Mouse (Mus musculus): ENCODE measurements around the gene Tnn. TPM values are rescaled to one million over a fixed set of nuclear protein-coding genes. Genes with fewer than 3 reads are reported as not detected.

The Tnn gene
- total and polyA plus RNA-seq, 3 experiments: 0.05 TPM; not detected in 2

GRCm38 (mm10) chr1:160078882-160079661, 74.3 kb downstream of the Tnn start:
- Histone ChIP-seq H3K4me3 (ENCODE audit: low read depth, low read length) (no peak overlapping the region), H3K4me1 (ENCODE audit: insufficient read depth, low read depth, low read length) (no peaks in the 10 kb centered on the region), H3K27me3 (ENCODE audit: insufficient read depth, low read length) (peaks cover 2% of the 10 kb centered on the region; the same call in 1 of the 2 replicates), H3K9me3 (replicated peaks) (no peaks in the 10 kb centered on the region), H3K36me3 (replicated peaks) (no peaks in the 10 kb centered on the region)
- no peak; the same call in 1 of the 2 replicates for ATAC-seq (ENCODE audit: extremely low read depth, insufficient number of reproducible peaks, low FRiP score, poor library complexity, severe bottlenecking)
- TF ChIP-seq CTCF (IDR thresholded peaks at IDR 0.05; ENCODE audit: low read depth, low read length) (no peak), TAL1 (conservative IDR thresholded peaks at IDR 0.05; ENCODE audit: low read depth, low read length) (no peak), GATA2 (IDR thresholded peaks at IDR 0.05; ENCODE audit: borderline replicate concordance, low read depth, low read length) (no peak)
- no peak for DNase-seq (ENCODE audit: low spot score)

- TF ChIP-seq TAL1 (conservative IDR thresholded peaks at IDR 0.05; ENCODE audit: low read depth, low read length) (no peak), GATA2 (IDR thresholded peaks at IDR 0.05; ENCODE audit: borderline replicate concordance, low read depth, low read length) (no peak), POLR2AphosphoS5 (IDR thresholded peaks at IDR 0.05; ENCODE audit: insufficient replicate concordance, low read depth, low read length) (no peak), GATA1 (IDR thresholded peaks at IDR 0.05; ENCODE audit: borderline replicate concordance, low read length) (no peak), CTCF (IDR thresholded peaks at IDR 0.05; ENCODE audit: low read depth, low read length) (no peak)
- H3K4me1 ChIP-seq (ENCODE audit: insufficient read depth, low read depth, low read length): peaks cover 28% of the 10 kb centered on the region
- DNase-seq (ENCODE audit: low spot score) (no peak), ATAC-seq (ENCODE audit: extremely low read depth, insufficient number of reproducible peaks, low FRiP score, poor library complexity, severe bottlenecking) (no peak)
- peaks cover 15% of the 10 kb centered on the region for H3K27me3 ChIP-seq (ENCODE audit: insufficient read depth, low read length)
- no peaks in the 10 kb centered on the region for H3K36me3 ChIP-seq (replicated peaks)
- H3K4me3 ChIP-seq (ENCODE audit: low read depth, low read length): no peak overlapping the region
- H3K9me3 ChIP-seq (replicated peaks): no peaks in the 10 kb centered on the region
Measured at GRCm38 (mm10) chr1:160064547-160065144, 88.7 kb downstream of the Tnn start.

GRCm38 (mm10) chr1:160061725-160062366, 91.5 kb downstream of the Tnn start:
- peaks cover 11% of the 10 kb centered on the region for H3K27me3 ChIP-seq (ENCODE audit: insufficient read depth, low read length)
- H3K4me1 ChIP-seq (ENCODE audit: insufficient read depth, low read depth, low read length): peaks cover 32% of the 10 kb centered on the region
- H3K36me3 ChIP-seq (replicated peaks): no peaks in the 10 kb centered on the region
- ATAC-seq (ENCODE audit: extremely low read depth, insufficient number of reproducible peaks, low FRiP score, poor library complexity, severe bottlenecking): no peak; the same call in 1 of the 2 replicates
- H3K4me3 ChIP-seq (ENCODE audit: low read depth, low read length): no peak overlapping the region
- no peak for DNase-seq (ENCODE audit: low spot score)
- H3K9me3 ChIP-seq (replicated peaks): no peaks in the 10 kb centered on the region
- no peak for TF ChIP-seq POLR2AphosphoS5 (IDR thresholded peaks at IDR 0.05; ENCODE audit: insufficient replicate concordance, low read depth, low read length)
- TF ChIP-seq CTCF (IDR thresholded peaks at IDR 0.05; ENCODE audit: low read depth, low read length): peak; percentile 84
- no peak for TF ChIP-seq TAL1 (conservative IDR thresholded peaks at IDR 0.05; ENCODE audit: low read depth, low read length)

- peak; percentile 5 for DNase-seq (ENCODE audit: low spot score)
- H3K4me1 ChIP-seq (ENCODE audit: insufficient read depth, low read depth, low read length): peaks cover 32% of the 10 kb centered on the region
- peaks cover 8% of the 10 kb centered on the region for H3K27me3 ChIP-seq (ENCODE audit: insufficient read depth, low read length)
- no peaks in the 10 kb centered on the region for H3K9me3 ChIP-seq (replicated peaks)
- ATAC-seq (ENCODE audit: extremely low read depth, insufficient number of reproducible peaks, low FRiP score, poor library complexity, severe bottlenecking): peak; percentile 82
- H3K4me3 ChIP-seq (ENCODE audit: low read depth, low read length): peak overlapping the region; percentile 8; the same call in 1 of the 2 replicates
- H3K36me3 ChIP-seq (replicated peaks): no peaks in the 10 kb centered on the region
- TF ChIP-seq GATA2 (IDR thresholded peaks at IDR 0.05; ENCODE audit: borderline replicate concordance, low read depth, low read length) (no peak), POLR2AphosphoS5 (IDR thresholded peaks at IDR 0.05; ENCODE audit: insufficient replicate concordance, low read depth, low read length) (no peak), CTCF (IDR thresholded peaks at IDR 0.05; ENCODE audit: low read depth, low read length) (no peak), TAL1 (conservative IDR thresholded peaks at IDR 0.05; ENCODE audit: low read depth, low read length) (0 out of 2 replicates have a peak, but pooled peaks have one; percentile 17), GATA1 (IDR thresholded peaks at IDR 0.05; ENCODE audit: borderline replicate concordance, low read length) (no peak)
Measured at GRCm38 (mm10) chr1:160061321-160061720, 92.1 kb downstream of the Tnn start.

- TF ChIP-seq GATA2 (IDR thresholded peaks at IDR 0.05; ENCODE audit: borderline replicate concordance, low read depth, low read length): no peak
- TF ChIP-seq TAL1 (conservative IDR thresholded peaks at IDR 0.05; ENCODE audit: low read depth, low read length): no peak
- no peak for TF ChIP-seq CTCF (IDR thresholded peaks at IDR 0.05; ENCODE audit: low read depth, low read length)
- no peak for TF ChIP-seq POLR2AphosphoS5 (IDR thresholded peaks at IDR 0.05; ENCODE audit: insufficient replicate concordance, low read depth, low read length)
- ATAC-seq (ENCODE audit: extremely low read depth, insufficient number of reproducible peaks, low FRiP score, poor library complexity, severe bottlenecking) (no peak), DNase-seq (ENCODE audit: low spot score) (no peak)
- no peaks in the 10 kb centered on the region for H3K9me3 ChIP-seq (replicated peaks)
- 0 out of 2 replicates have a peak, but pooled peaks cover 5% of the 10 kb centered on the region for H3K27me3 ChIP-seq (ENCODE audit: insufficient read depth, low read length)
- H3K4me3 ChIP-seq (ENCODE audit: low read depth, low read length): no peak overlapping the region
- H3K4me1 ChIP-seq (ENCODE audit: insufficient read depth, low read depth, low read length): peaks cover 32% of the 10 kb centered on the region
- H3K36me3 ChIP-seq (replicated peaks): no peaks in the 10 kb centered on the region
Measured at GRCm38 (mm10) chr1:160060542-160060941, 92.8 kb downstream of the Tnn start.

- H3K4me1 ChIP-seq (ENCODE audit: insufficient read depth, low read depth, low read length): peaks cover 32% of the 10 kb centered on the region
- no peaks in the 10 kb centered on the region for H3K36me3 ChIP-seq (replicated peaks)
- DNase-seq (ENCODE audit: low spot score) (no peak), ATAC-seq (ENCODE audit: extremely low read depth, insufficient number of reproducible peaks, low FRiP score, poor library complexity, severe bottlenecking) (no peak)
- H3K9me3 ChIP-seq (replicated peaks): no peaks in the 10 kb centered on the region
- H3K4me3 ChIP-seq (ENCODE audit: low read depth, low read length): no peak overlapping the region
- 0 out of 2 replicates have a peak, but pooled peaks cover 5% of the 10 kb centered on the region for H3K27me3 ChIP-seq (ENCODE audit: insufficient read depth, low read length)
- TF ChIP-seq POLR2AphosphoS5 (IDR thresholded peaks at IDR 0.05; ENCODE audit: insufficient replicate concordance, low read depth, low read length) (no peak), GATA1 (IDR thresholded peaks at IDR 0.05; ENCODE audit: borderline replicate concordance, low read length) (no peak), CTCF (IDR thresholded peaks at IDR 0.05; ENCODE audit: low read depth, low read length) (no peak), TAL1 (conservative IDR thresholded peaks at IDR 0.05; ENCODE audit: low read depth, low read length) (no peak), GATA2 (IDR thresholded peaks at IDR 0.05; ENCODE audit: borderline replicate concordance, low read depth, low read length) (no peak)
Measured at GRCm38 (mm10) chr1:160059908-160060307, 93.5 kb downstream of the Tnn start.

All from G1E (cell line).